Mouse (Mus musculus) cerebellum, postnatal 14 days (tissue): ENCODE measurements around the gene Socs3.

Source experiments
- DNase-seq, 2 experiments: peaks; one replicate each; pipeline ENCODE4 v3.0.0; 2021; ENCODE audit warnings: mixed read lengths in 2 of 2

Gene Socs3

GRCm38 (mm10) chr11:117994250-117995057, 24.6 kb upstream of the Socs3 start:
- DNase-seq: no peak

- DNase-seq: no peak
These were observed 23.6 kb upstream of the Socs3 start for GRCm38 (mm10) chr11:117993190-117994175.

- DNase-seq: no peak
These were observed 21.9 kb upstream of the Socs3 start for GRCm38 (mm10) chr11:117991502-117992470.

- DNase-seq: no peak
These were observed 20.1 kb upstream of the Socs3 start for GRCm38 (mm10) chr11:117989926-117990325.

GRCm38 (mm10) chr11:117989241-117989640, 19.4 kb upstream of the Socs3 start:
- DNase-seq: no peak

- DNase-seq: no peak
These were observed 18.1 kb upstream of the Socs3 start for GRCm38 (mm10) chr11:117987968-117988367.

- peak in 1 of 2 experiments; percentile 45 for DNase-seq
These were observed 17.2 kb upstream of the Socs3 start for GRCm38 (mm10) chr11:117987032-117987451.

- peak; percentile 95 for DNase-seq
These were observed 16.5 kb upstream of the Socs3 start, which contains the start of gene Pgs1 for GRCm38 (mm10) chr11:117986126-117987031. TSS of gene Pgs1 (plus strand) at chr11:117986292.

GRCm38 (mm10) chr11:117983770-117984169, 13.9 kb upstream of the Socs3 start:
- no peak for DNase-seq

GRCm38 (mm10) chr11:117982426-117982825, 12.6 kb upstream of the Socs3 start:
- DNase-seq: no peak

- peak in 1 of 2 experiments; percentile 18 for DNase-seq
These were observed 9.5 kb upstream of the Socs3 start for GRCm38 (mm10) chr11:117979388-117979787.

GRCm38 (mm10) chr11:117977694-117978360, 8.0 kb upstream of the Socs3 start:
- no peak for DNase-seq

- peak; percentile 75 to 89 for DNase-seq
These were observed 6.3 kb upstream of the Socs3 start for GRCm38 (mm10) chr11:117976081-117976582.

GRCm38 (mm10) chr11:117975211-117975967, 5.5 kb upstream of the Socs3 start:
- DNase-seq: peak in 1 of 2 experiments; percentile 18

GRCm38 (mm10) chr11:117974327-117975125, 4.7 kb upstream of the Socs3 start:
- DNase-seq: no peak

- DNase-seq: no peak
These were observed 3.7 kb upstream of the Socs3 start for GRCm38 (mm10) chr11:117973569-117973968.

- no peak for DNase-seq
These were observed 3.1 kb upstream of the Socs3 start for GRCm38 (mm10) chr11:117972656-117973558.
